Mouse (Mus musculus) MEL-GATA-1-ER (cell line): ENCODE measurements around the gene Mpnd.

ENCODE experiments used
- DNase-seq: peaks from one replicate; pipeline ENCODE4 v3.0.0-alpha.2; 2012; ENCODE audit warnings: low read depth; ENCODE audit errors: extremely low read depth

Mpnd gene

GRCm38 (mm10) chr17:55986030-55986961 lies 19.2 kb upstream of the Mpnd start, which contains the start of gene Fsd1:
Gene Fsd1 (plus strand): TSS chr17:55986509.
- no peak for DNase-seq

GRCm38 (mm10) chr17:55990278-55990898 lies 15.1 kb upstream of the Mpnd start:
- DNase-seq = no peak

DNA sequence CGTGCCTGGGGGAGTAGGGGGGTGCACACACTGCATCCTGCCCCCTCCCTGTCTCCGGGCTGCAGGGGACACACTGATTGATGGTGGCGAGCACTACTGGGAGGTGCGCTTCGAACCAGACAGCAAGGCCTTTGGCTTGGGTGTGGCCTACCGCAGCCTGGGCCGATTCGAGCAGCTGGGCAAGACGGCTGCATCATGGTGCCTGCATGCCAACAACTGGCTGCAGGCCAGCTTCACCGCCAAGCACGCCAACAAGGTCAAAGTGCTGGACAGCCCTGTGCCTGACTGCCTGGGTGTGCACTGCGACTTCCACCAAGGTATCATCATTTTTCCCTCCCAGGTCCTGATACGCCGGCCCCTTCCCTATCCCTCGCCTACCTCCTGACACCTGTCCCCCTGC lies 9.5 kb upstream of the Mpnd start:
- DNase-seq = no peak

DNA sequence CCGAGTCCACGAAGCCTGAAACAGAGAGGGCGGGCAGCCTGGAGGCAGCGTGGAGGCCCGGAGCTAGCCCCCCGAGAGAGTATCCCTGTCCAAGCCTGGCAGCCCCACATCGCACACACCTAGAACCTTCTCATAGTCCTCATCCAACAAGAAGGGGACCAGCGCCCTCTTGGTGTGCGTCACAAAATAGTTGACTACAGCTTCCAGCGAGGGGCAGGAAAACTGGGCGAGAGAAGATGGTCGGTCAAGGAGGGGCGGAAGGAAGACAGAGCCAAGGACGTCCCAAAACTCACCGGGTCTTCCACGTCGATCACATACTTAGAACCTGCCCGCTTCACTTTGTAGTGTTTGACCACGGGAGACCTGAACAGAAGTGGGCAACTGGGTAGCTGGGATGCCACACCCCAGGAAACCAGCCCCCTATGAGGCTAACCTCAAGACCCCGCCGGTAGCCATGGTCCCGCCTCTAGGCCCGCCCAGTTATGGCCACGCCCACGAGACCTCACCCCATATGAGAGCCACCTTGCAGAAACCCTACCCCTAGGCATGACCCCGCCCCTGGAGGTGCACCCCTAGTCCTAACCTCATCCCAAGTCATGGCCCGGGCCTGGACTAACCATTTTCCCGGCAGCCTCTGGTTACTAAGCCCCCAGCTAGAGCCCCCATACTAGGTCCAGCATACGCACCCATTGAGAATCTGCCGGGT lies 5.6 kb upstream of the Mpnd start:
- DNase-seq = no peak

DNA sequence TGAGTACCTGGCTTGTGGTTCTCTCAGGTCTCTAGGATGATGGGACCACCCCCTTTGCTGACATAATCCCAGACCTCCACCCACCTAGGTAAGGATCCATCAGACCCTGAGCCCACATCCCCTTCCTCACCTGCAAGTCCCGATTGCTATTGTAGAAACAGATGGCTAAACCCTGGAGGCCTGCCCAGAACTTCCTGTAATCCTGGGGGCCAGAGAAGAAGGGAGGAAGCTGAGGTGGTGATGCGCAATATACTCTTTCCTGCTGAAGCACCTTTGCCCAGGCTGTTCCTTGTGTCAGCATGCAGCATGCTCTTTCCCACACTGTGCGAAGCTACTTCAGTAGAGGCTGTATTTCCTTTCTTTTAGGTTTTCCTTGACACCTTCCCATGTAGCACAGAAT lies 2.5 kb upstream of the Mpnd start:
- DNase-seq = no peak

- DNase-seq = no peak
Measured at GRCm38 (mm10) chr17:56006956-56007355, 1.4 kb downstream of the Mpnd start.

DNA sequence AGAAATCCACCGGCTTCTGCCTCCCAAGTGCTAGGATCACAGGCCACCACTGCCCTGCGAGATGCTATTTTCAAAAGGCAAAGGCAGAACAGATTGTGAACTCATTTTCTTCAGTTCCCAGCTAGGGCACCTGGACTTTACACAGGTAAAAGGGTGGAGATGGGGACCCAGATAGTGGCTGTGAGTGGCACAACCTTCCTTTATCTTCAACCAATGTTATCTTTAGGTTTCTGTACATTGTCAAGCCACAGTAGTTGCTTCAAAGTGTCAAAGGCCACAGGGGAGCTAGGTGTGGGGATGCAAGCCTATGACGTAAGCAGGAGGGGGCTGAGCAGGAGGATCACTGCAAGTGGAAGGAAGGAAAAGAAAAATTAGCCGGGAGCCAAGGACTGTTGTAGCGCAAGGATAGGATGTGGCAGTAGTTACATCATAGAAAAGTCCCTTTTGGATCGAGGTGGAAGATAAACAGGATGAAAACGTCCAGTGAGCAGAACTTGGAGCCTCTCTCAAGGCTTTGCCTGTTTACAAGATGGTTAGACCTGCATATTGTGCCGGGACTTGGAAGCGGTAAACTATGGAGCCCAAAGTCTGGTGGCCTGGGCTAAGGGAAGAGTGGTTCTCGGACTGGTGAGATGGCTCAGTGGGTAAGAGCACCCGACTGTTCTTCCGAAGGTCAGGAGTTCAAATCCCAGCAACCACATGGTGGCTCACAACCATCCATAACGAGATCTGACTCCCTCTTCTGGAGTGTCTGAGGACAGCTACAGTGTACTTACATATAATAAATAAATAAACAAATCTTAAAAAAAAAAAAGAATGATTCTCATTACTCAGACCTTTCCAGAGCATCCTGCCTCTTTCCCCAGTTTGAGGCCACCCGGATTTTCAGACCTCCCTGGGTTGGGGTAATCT lies 2.2 kb downstream of the Mpnd start:
- no peak for DNase-seq

DNA sequence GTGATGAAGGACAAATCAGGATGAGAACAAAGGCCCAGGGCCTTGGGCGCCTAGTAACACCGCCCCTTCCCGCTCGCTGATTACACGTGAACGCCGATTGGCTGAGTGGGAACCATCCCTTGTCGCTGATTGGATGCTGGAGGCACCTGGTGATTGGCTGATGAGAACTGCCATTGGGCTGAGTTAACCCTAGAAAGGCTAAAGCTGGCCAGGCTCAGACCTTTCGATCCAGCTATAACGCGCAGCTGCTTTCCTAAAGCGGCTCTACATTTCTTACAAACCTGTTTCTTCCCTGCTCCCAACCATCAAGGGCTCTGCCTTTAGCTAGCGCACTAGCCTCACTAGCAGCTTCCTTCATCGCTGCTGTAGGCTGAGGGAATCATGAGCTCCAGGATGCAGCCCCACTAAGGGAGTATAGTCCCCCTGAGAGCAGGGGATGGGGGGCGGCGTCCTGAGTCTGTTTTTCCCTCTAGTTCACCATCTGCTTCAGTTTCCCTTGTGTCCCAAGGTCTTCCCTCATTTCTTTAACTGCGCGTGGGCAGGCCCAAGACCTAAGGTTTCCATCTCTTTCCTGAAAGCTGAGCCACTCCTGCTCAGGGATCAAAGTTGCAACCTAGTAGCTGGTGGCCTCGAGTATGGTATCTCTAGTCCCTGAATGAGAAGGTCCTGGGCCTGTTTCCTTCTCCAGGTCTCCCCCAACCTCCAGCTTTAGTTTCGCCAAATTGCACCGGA lies 3.0 kb downstream of the Mpnd start:
- DNase-seq = peak; percentile 95

DNA sequence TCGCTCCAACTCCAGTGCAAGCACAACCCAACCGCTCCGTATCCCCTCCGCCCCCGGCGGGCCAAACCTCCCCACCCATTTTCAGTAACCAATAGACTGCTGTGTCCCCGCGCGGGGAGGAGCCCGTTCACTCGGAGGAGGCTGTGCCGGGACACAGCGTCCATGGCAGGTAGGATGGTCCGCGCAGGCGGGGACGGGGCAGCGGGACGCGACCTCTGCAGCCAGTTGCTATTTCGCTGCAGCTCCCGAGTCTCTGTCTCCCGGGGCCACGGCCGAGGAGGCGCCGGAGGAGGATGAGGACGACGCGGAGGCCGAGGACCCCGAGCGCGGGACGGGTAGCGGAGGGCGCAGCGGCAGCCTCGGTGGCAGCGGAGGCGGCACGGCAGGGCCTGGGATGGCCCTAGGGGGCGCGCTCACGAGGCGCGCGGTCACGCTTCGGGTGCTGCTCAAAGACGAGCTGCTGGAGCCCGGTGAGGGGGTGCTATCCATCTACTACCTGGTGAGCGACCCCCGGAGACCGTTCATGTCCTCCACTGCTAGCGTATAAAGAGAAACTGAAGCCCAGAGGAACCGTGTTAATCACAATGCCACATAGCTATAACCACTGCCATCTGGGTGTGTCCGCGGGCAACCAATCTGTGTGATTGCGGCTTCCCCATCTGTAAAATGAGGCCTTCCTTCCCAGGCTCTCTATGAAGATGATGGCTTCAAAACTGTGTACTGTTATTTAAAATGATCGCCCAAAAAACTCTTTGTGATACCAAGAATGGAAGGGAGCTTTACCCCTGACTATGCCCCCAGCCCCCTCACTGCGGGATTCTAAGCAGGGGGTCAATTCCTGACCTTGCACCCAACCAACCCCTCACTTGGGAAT lies 3.8 kb downstream of the Mpnd start:
- DNase-seq = peak; percentile 77

- no peak for DNase-seq
Measured at GRCm38 (mm10) chr17:56009962-56010240, 4.4 kb downstream of the Mpnd start.

- DNase-seq = no peak
Measured at GRCm38 (mm10) chr17:56010255-56010654, 4.7 kb downstream of the Mpnd start.

GRCm38 (mm10) chr17:56010681-56011080 lies 5.2 kb downstream of the Mpnd start:
- no peak for DNase-seq

DNA sequence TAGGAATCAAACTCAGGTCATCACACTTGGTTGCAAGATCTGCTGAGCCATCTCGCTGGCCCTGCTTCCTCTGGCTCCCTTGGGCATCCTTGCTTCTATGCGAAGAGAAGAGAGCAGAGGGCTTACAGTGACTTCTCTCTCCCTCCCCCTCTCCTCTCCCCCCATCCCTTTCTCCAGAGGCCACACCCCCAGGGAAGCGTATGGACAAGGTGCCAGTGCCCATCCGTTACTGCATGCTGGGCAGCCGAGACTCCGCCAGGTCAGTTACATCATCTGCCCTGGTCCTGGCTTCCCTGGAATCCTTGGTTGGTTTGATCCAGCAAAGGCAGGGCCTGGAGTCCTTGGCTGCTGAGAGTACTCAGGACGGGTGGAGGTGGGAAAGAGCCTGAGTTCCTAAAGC lies 5.9 kb downstream of the Mpnd start:
- no peak for DNase-seq

DNA sequence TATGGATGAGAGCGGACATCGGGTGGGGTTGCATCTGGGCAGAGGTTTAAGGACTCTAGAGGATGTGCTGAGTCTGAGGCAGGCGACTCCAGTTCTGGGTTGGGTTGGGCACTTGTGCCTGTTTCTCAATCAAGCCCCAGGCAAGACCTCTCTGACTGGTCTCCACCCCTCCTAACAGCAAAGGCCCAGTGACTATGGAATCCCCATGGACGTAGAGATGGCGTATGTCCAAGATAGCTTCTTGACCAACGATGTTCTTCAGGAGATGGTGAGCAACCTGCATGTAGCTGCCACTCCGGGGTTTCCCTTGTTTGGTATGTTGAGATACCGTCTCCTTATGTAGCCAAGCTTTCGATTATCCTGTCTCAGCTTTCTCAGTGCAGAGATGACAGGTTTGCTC lies 9.8 kb downstream of the Mpnd start:
- no peak for DNase-seq

- no peak for DNase-seq
Measured at GRCm38 (mm10) chr17:56016382-56016781, 10.9 kb downstream of the Mpnd start.

DNA sequence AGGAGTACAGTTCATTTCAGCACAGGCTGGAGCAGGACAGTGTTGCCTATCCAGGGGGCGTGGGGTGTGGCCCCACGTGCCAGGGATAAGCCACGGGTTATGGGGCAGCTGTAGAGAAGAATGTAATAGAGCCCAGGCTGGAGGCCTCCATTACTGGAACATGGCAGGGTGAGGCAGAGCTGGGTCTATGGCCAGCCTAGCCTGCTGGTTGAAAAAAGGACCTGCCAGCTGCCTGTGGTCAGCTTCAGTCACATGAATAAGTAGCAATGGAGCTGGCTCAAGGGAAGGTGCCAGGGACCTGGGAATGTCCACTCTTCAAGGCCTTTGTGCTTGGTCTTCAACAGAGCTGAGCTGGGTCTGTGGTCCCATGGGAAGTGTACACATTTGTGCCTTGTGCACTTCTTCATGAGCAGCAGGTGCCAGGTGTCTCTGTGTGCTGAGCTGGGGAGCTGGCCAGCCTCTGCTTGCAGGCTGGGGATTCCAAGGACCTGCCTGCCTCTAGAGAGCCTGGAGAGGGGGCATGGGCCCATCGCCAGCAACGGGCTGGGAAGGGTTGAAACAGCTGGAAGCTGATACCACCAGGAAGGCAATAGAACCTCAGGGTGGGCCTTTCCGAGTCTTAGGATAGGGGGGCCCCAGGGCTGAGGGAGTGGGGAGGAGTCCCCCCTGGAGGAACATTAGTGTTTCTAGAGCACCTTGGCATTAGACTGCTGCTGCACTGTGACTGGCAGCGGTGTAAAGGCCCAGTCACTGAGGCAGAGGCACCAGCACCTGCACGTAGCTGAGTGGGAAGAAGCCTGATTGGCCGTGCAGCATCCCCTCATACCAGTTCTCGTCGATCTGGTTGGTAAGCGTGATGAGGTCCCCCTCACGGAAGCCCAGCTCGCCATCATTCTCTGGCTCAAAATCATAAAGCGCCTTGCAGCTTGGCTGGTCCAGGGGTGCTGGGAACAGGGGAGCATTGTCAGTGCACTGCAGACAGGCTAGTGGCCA lies 11.6 kb downstream of the Mpnd start:
- no peak for DNase-seq

GRCm38 (mm10) chr17:56017848-56018247 lies 12.3 kb downstream of the Mpnd start:
- no peak for DNase-seq

GRCm38 (mm10) chr17:56018347-56019131 lies 13.0 kb downstream of the Mpnd start:
- DNase-seq = no peak
